Comparison of ENCODE assay signal across 8 mouse cellular contexts in genomic region chr6:133104609-133104921, GRCm38 (mm10). TPM values are rescaled to one million over a fixed set of nuclear protein-coding genes. Genes with fewer than 3 reads are reported as not detected.
DNase-seq lines count a peak whose midpoint lies in the region; ATAC-seq and TF ChIP-seq lines count a peak whose summit lies in the region.

TSS of gene Smim10l1 (plus strand) at chr6:133104909.

- TF ChIP-seq POLR2A in MEL (IDR thresholded peaks at IDR 0.05; ENCODE audit: control insufficient read depth in 1 of 2, insufficient read depth in 1 of 2, low read depth in 1 of 2, low read length in 2 of 2, poor library complexity in 1 of 2), result no peak

- peaks cover 7% of the 10 kb centered on the region for H3K79me2 ChIP-seq in MEL (ENCODE audit: control insufficient read depth, insufficient read depth, low read length, poor library complexity)

- TF ChIP-seq EP300 in MEL (IDR thresholded peaks at IDR 0.05; ENCODE audit: low read depth in 1 of 2, low read length in 2 of 2), result no peak

- peak within 1 kb of the TSS; percentile 68 to 95 for H3K4me3 ChIP-seq in MEL (ENCODE audit: control insufficient read depth in 1 of 2, insufficient read depth in 1 of 2, low read depth in 2 of 2, low read length in 2 of 2)
- H3K4me3 ChIP-seq in forebrain, embryonic 16.5 days (replicated peaks; ENCODE audit: low read length), result peak within 1 kb of the TSS; percentile 64
- peak within 1 kb of the TSS; percentile 66 for H3K4me3 ChIP-seq in hindbrain, embryonic 14.5 days (replicated peaks; ENCODE audit: low read length)
- H3K4me3 ChIP-seq in liver, embryonic 16.5 days (ENCODE audit: low read depth, low read length), result peak within 1 kb of the TSS; percentile 70

- peaks cover 0 to 8% of the 10 kb centered on the region in 2 experiments; a peak in 2 of 4 replicates for H3K36me3 ChIP-seq in MEL (ENCODE audit: control insufficient read depth in 1 of 2, insufficient read depth in 2 of 2, low read length in 2 of 2)
- peaks cover 3% of the 10 kb centered on the region; the same call in 1 of the 2 replicates for H3K36me3 ChIP-seq in forebrain, embryonic 16.5 days (ENCODE audit: control insufficient read depth, insufficient read depth)
- H3K36me3 ChIP-seq in hindbrain, embryonic 14.5 days (replicated peaks; ENCODE audit: control insufficient read depth, insufficient read depth), result peaks cover 5% of the 10 kb centered on the region; the same call in 1 of the 2 replicates
- no peaks in the 10 kb centered on the region for H3K36me3 ChIP-seq in liver, embryonic 16.5 days (ENCODE audit: control insufficient read depth, insufficient read depth)

- H3K4me1 ChIP-seq in MEL (ENCODE audit: control insufficient read depth in 1 of 2, insufficient read depth in 2 of 2, low read length in 2 of 2), result peaks cover 0 to 2% of the 10 kb centered on the region in 2 experiments; a peak in 1 of 4 replicates
- H3K4me1 ChIP-seq in forebrain, embryonic 16.5 days (replicated peaks; ENCODE audit: control insufficient read depth, insufficient read depth, low read length), result no peaks in the 10 kb centered on the region; the same call in 1 of the 2 replicates
- H3K4me1 ChIP-seq in hindbrain, embryonic 14.5 days (replicated peaks; ENCODE audit: control insufficient read depth, insufficient read depth, low read length), result peaks cover 12% of the 10 kb centered on the region
- no peaks in the 10 kb centered on the region; the same call in 1 of the 2 replicates for H3K4me1 ChIP-seq in liver, embryonic 16.5 days (ENCODE audit: control insufficient read depth, low read depth, low read length)

- no peak for ATAC-seq in forebrain, embryonic 16.5 days
- ATAC-seq in hindbrain, embryonic 14.5 days (ENCODE audit: low FRiP score), result no peak
- no peak for ATAC-seq in liver, embryonic 16.5 days (ENCODE audit: low read depth)

- H3K27ac ChIP-seq in MEL (ENCODE audit: control insufficient read depth, low read depth, low read length), result peak within 1 kb of the TSS; percentile 94
- H3K27ac ChIP-seq in forebrain, embryonic 16.5 days (ENCODE audit: low read length), result peak within 1 kb of the TSS; percentile 97
- H3K27ac ChIP-seq in hindbrain, embryonic 14.5 days, result peak within 1 kb of the TSS; percentile 98
- peak within 1 kb of the TSS; percentile 88 for H3K27ac ChIP-seq in liver, embryonic 16.5 days (ENCODE audit: low read length)

- H3K9me3 ChIP-seq in MEL (replicated peaks; ENCODE audit: insufficient read depth, low read length), result no peaks in the 10 kb centered on the region
- no peaks in the 10 kb centered on the region for H3K9me3 ChIP-seq in forebrain, embryonic 16.5 days (ENCODE audit: control insufficient read depth, low read length)
- H3K9me3 ChIP-seq in hindbrain, embryonic 14.5 days (ENCODE audit: control insufficient read depth, low read length), result no peaks in the 10 kb centered on the region
- H3K9me3 ChIP-seq in liver, embryonic 16.5 days (replicated peaks; ENCODE audit: control insufficient read depth, low read length), result no peaks in the 10 kb centered on the region

- TF ChIP-seq RAD21 in MEL (IDR thresholded peaks at IDR 0.05; ENCODE audit: low read depth, low read length), result no peak

- no peaks in the 10 kb centered on the region for H3K27me3 ChIP-seq in MEL (ENCODE audit: control insufficient read depth in 1 of 2, insufficient read depth in 2 of 2, low read length in 2 of 2)
- H3K27me3 ChIP-seq in forebrain, embryonic 16.5 days (replicated peaks; ENCODE audit: control insufficient read depth, insufficient read depth, low read length), result no peaks in the 10 kb centered on the region
- H3K27me3 ChIP-seq in hindbrain, embryonic 14.5 days (ENCODE audit: control insufficient read depth, insufficient read depth, low read length), result 0 out of 2 replicates have a peak, but pooled peaks cover 2% of the 10 kb centered on the region
- H3K27me3 ChIP-seq in liver, embryonic 16.5 days (ENCODE audit: control insufficient read depth, insufficient read depth, low read depth, low read length), result no peaks in the 10 kb centered on the region

- peak within 1 kb of the TSS; percentile 97 for H3K9ac ChIP-seq in MEL (ENCODE audit: control insufficient read depth, low read depth, low read length, poor library complexity, severe bottlenecking)
- H3K9ac ChIP-seq in forebrain, embryonic 16.5 days (replicated peaks; ENCODE audit: low read depth, low read length), result peak within 1 kb of the TSS; percentile 89
- peak within 1 kb of the TSS; percentile 89 for H3K9ac ChIP-seq in hindbrain, embryonic 14.5 days
- H3K9ac ChIP-seq in liver, embryonic 16.5 days (ENCODE audit: low read depth, low read length), result peak within 1 kb of the TSS; percentile 76

- DNase-seq in adrenal gland, adult 18-20 months (ENCODE audit: low spot score in 2 of 2), result no peak
- DNase-seq in adrenal gland, adult (ENCODE audit: inconsistent age in 2 of 2, low spot score in 1 of 2), result no peak
- DNase-seq in MEL (ENCODE audit: low read depth, low spot score), result no peak
- no peak for DNase-seq in hindbrain, embryonic 14.5 days (ENCODE audit: low spot score)
- DNase-seq in cerebellum, postnatal 14 days, result no peak
- DNase-seq in cerebellum, adult 9-10 months, result no peak

- TF ChIP-seq CTCF in MEL (IDR thresholded peaks at IDR 0.05 in 2 of 3, conservative IDR thresholded peaks at IDR 0.05 in 1 of 3; ENCODE audit: control insufficient read depth in 1 of 3, insufficient read depth in 1 of 3, low read depth in 2 of 3, low read length in 3 of 3, poor library complexity in 1 of 3, severe bottlenecking in 1 of 3), result no peak

- peak within 1 kb of the TSS; percentile 46 for H3K4me2 ChIP-seq in forebrain, embryonic 16.5 days (ENCODE audit: low read length)
- peak within 1 kb of the TSS; percentile 71 for H3K4me2 ChIP-seq in hindbrain, embryonic 14.5 days (replicated peaks)
- peak within 1 kb of the TSS; percentile 67 for H3K4me2 ChIP-seq in liver, embryonic 16.5 days (ENCODE audit: low read depth, low read length)

TF ChIP-seq in MEL, 35 proteins besides CTCF, POLR2A, EP300 and RAD21:
- TF ChIP-seq USF1 (IDR thresholded peaks at IDR 0.05; ENCODE audit: low read depth, low read length), result no peak
- no peak for TF ChIP-seq TBP (IDR thresholded peaks at IDR 0.05; ENCODE audit: low read depth, low read length)
- TF ChIP-seq TAL1 (IDR thresholded peaks at IDR 0.05; ENCODE audit: low read length), result no peak
- no peak for TF ChIP-seq MEF2A (IDR thresholded peaks at IDR 0.05; ENCODE audit: extremely low read depth, insufficient replicate concordance, low read depth, low read length, poor library complexity, severe bottlenecking)
- TF ChIP-seq UBTF (IDR thresholded peaks at IDR 0.05; ENCODE audit: borderline replicate concordance, insufficient read depth, low read depth, low read length), result no peak
- TF ChIP-seq POLR2AphosphoS2 (IDR thresholded peaks at IDR 0.05; ENCODE audit: low read length), result no peak
- TF ChIP-seq MYC (IDR thresholded peaks at IDR 0.05; ENCODE audit: low read depth, low read length), result no peak
- no peak for TF ChIP-seq GATA1 (IDR thresholded peaks at IDR 0.05; ENCODE audit: low read depth, low read length)
- no peak for TF ChIP-seq MYB (IDR thresholded peaks at IDR 0.05; ENCODE audit: low read depth, low read length)
- no peak for TF ChIP-seq JUND (IDR thresholded peaks at IDR 0.05; ENCODE audit: low read depth, low read length)
- no peak for TF ChIP-seq MAFK (IDR thresholded peaks at IDR 0.05; ENCODE audit: borderline replicate concordance, low read depth, low read length)
- no peak for TF ChIP-seq CHD1 (IDR thresholded peaks at IDR 0.05; ENCODE audit: low read depth, low read length)
- no peak for TF ChIP-seq TCF12 (IDR thresholded peaks at IDR 0.05; ENCODE audit: low read depth, low read length)
- TF ChIP-seq NRF1 (IDR thresholded peaks at IDR 0.05; ENCODE audit: insufficient read depth, low read depth, low read length, poor library complexity, severe bottlenecking), result no peak
- TF ChIP-seq SMC3 (IDR thresholded peaks at IDR 0.05; ENCODE audit: low read depth, low read length), result no peak
- TF ChIP-seq NELFE (IDR thresholded peaks at IDR 0.05; ENCODE audit: low read depth, low read length), result no peak
- TF ChIP-seq BHLHE40 (IDR thresholded peaks at IDR 0.05; ENCODE audit: borderline replicate concordance, low read depth, low read length), result no peak

RNA-seq across cellular contexts. Expression of gene Smim10l1, which starts in this region (rescaled TPM):
- 100 to 1,000 TPM in 1 of 2 experiments, 10 to 100 TPM in 1; 88.2 to 104 TPM for total RNA-seq in adrenal gland, adult 18-20 months (2021)
- total RNA-seq in MEL (2012; rRNA removed), result 11.4 and 14.3 TPM in 2 replicates
- 10 to 100 TPM in 1 of 2 experiments, not detected in 1; 28.0 TPM for polyA plus RNA-seq in MEL (2012; ENCODE audit: insufficient read depth in 1 of 2, insufficient read length in 2 of 2, low read depth in 1 of 2, low replicate concordance in 2 of 2, missing spikeins in 1 of 2)
- polyA plus RNA-seq in forebrain, embryonic 16.5 days (2015; fragmentation: Nextera tagmentation; extraction: Ambion mirVana), result 92.2 and 105 TPM in 2 replicates
- polyA plus RNA-seq in hindbrain, embryonic 14.5 days (2014; fragmentation: Nextera tagmentation; extraction: Ambion mirVana), result 113 and 117 TPM in 2 replicates
- polyA plus RNA-seq in liver, embryonic 16.5 days (2015; fragmentation: Nextera tagmentation; extraction: Ambion mirVana), result 28.7 and 32.9 TPM in 2 replicates
